Mouse (Mus musculus): Measurements from ENCODE around the gene Fth1. TPM values are rescaled to one million over a fixed set of nuclear protein-coding genes. Genes with fewer than 3 reads are reported as not detected.
A peak's percentile ranks its signal among the peaks of the same experiment; 100 is the strongest.

The Fth1 gene
- total RNA-seq, 1 experiment from 2014 or later = 535 TPM

GRCm38 (mm10) chr19:9985190-9985899, 4.9 kb downstream of the Fth1 start:
- no peak for ATAC-seq (replicated peaks in 1 of 2; ENCODE audit: insufficient read depth in 1 of 2, low FRiP score in 2 of 2, low TSS enrichment in 1 of 2, low read depth in 1 of 2, poor library complexity in 2 of 2, severe bottlenecking in 2 of 2)

- ATAC-seq (replicated peaks in 1 of 2; ENCODE audit: insufficient read depth in 1 of 2, low FRiP score in 2 of 2, low TSS enrichment in 1 of 2, low read depth in 1 of 2, poor library complexity in 2 of 2, severe bottlenecking in 2 of 2) = no peak
These were observed 5.6 kb downstream of the Fth1 start for GRCm38 (mm10) chr19:9985900-9986421.

- no peak for ATAC-seq (replicated peaks in 1 of 2; ENCODE audit: insufficient read depth in 1 of 2, low FRiP score in 2 of 2, low TSS enrichment in 1 of 2, low read depth in 1 of 2, poor library complexity in 2 of 2, severe bottlenecking in 2 of 2)
These were observed 6.8 kb downstream of the Fth1 start for GRCm38 (mm10) chr19:9987192-9987591.

GRCm38 (mm10) chr19:9987593-9987992, 7.2 kb downstream of the Fth1 start:
- no peak for ATAC-seq (replicated peaks in 1 of 2; ENCODE audit: insufficient read depth in 1 of 2, low FRiP score in 2 of 2, low TSS enrichment in 1 of 2, low read depth in 1 of 2, poor library complexity in 2 of 2, severe bottlenecking in 2 of 2)

GRCm38 (mm10) chr19:9989171-9989883, 8.9 kb downstream of the Fth1 start:
- ATAC-seq (replicated peaks in 1 of 2; ENCODE audit: insufficient read depth in 1 of 2, low FRiP score in 2 of 2, low TSS enrichment in 1 of 2, low read depth in 1 of 2, poor library complexity in 2 of 2, severe bottlenecking in 2 of 2) = peak in 1 of 2 experiments; percentile 22; a peak in 1 of 4 replicates

- ATAC-seq (replicated peaks in 1 of 2; ENCODE audit: insufficient read depth in 1 of 2, low FRiP score in 2 of 2, low TSS enrichment in 1 of 2, low read depth in 1 of 2, poor library complexity in 2 of 2, severe bottlenecking in 2 of 2) = no peak
These were observed 9.5 kb downstream of the Fth1 start for GRCm38 (mm10) chr19:9989884-9990256.

- ATAC-seq (replicated peaks in 1 of 2; ENCODE audit: insufficient read depth in 1 of 2, low FRiP score in 2 of 2, low TSS enrichment in 1 of 2, low read depth in 1 of 2, poor library complexity in 2 of 2, severe bottlenecking in 2 of 2) = peak; percentile 59 to 63; a peak in 3 of 4 replicates
These were observed 10.9 kb downstream of the Fth1 start for GRCm38 (mm10) chr19:9991304-9991703.

- ATAC-seq (replicated peaks in 1 of 2; ENCODE audit: insufficient read depth in 1 of 2, low FRiP score in 2 of 2, low TSS enrichment in 1 of 2, low read depth in 1 of 2, poor library complexity in 2 of 2, severe bottlenecking in 2 of 2) = peak in 1 of 2 experiments; percentile 6; a peak in 1 of 4 replicates
These were observed 11.9 kb downstream of the Fth1 start for GRCm38 (mm10) chr19:9992011-9992958.

- peak; percentile 67 to 79 for ATAC-seq (replicated peaks in 1 of 2; ENCODE audit: insufficient read depth in 1 of 2, low FRiP score in 2 of 2, low TSS enrichment in 1 of 2, low read depth in 1 of 2, poor library complexity in 2 of 2, severe bottlenecking in 2 of 2)
These were observed 12.7 kb downstream of the Fth1 start for GRCm38 (mm10) chr19:9993036-9993656.

GRCm38 (mm10) chr19:9997204-9998062, 17.0 kb downstream of the Fth1 start:
- no peak for ATAC-seq (replicated peaks in 1 of 2; ENCODE audit: insufficient read depth in 1 of 2, low FRiP score in 2 of 2, low TSS enrichment in 1 of 2, low read depth in 1 of 2, poor library complexity in 2 of 2, severe bottlenecking in 2 of 2)

- ATAC-seq (replicated peaks in 1 of 2; ENCODE audit: insufficient read depth in 1 of 2, low FRiP score in 2 of 2, low TSS enrichment in 1 of 2, low read depth in 1 of 2, poor library complexity in 2 of 2, severe bottlenecking in 2 of 2) = no peak
These were observed 17.6 kb downstream of the Fth1 start for GRCm38 (mm10) chr19:9998063-9998416.

GRCm38 (mm10) chr19:9998736-9999486, 18.5 kb downstream of the Fth1 start:
- no peak for ATAC-seq (replicated peaks in 1 of 2; ENCODE audit: insufficient read depth in 1 of 2, low FRiP score in 2 of 2, low TSS enrichment in 1 of 2, low read depth in 1 of 2, poor library complexity in 2 of 2, severe bottlenecking in 2 of 2)

GRCm38 (mm10) chr19:10000330-10000729, 19.9 kb downstream of the Fth1 start:
- peak; percentile 53 to 72; a peak in 2 of 4 replicates for ATAC-seq (replicated peaks in 1 of 2; ENCODE audit: insufficient read depth in 1 of 2, low FRiP score in 2 of 2, low TSS enrichment in 1 of 2, low read depth in 1 of 2, poor library complexity in 2 of 2, severe bottlenecking in 2 of 2)

GRCm38 (mm10) chr19:10001206-10001969, 21.0 kb downstream of the Fth1 start, which contains the start of the genes Best1 and Rab3il1:
Gene Best1 (minus strand): TSS chr19:10001633.
Gene Rab3il1 (plus strand): TSS chr19:10001669.
- ATAC-seq (replicated peaks in 1 of 2; ENCODE audit: insufficient read depth in 1 of 2, low FRiP score in 2 of 2, low TSS enrichment in 1 of 2, low read depth in 1 of 2, poor library complexity in 2 of 2, severe bottlenecking in 2 of 2) = no peak

GRCm38 (mm10) chr19:10003696-10004095, 23.3 kb downstream of the Fth1 start:
- no peak for ATAC-seq (replicated peaks in 1 of 2; ENCODE audit: insufficient read depth in 1 of 2, low FRiP score in 2 of 2, low TSS enrichment in 1 of 2, low read depth in 1 of 2, poor library complexity in 2 of 2, severe bottlenecking in 2 of 2)
